In the genomic region with DNA sequence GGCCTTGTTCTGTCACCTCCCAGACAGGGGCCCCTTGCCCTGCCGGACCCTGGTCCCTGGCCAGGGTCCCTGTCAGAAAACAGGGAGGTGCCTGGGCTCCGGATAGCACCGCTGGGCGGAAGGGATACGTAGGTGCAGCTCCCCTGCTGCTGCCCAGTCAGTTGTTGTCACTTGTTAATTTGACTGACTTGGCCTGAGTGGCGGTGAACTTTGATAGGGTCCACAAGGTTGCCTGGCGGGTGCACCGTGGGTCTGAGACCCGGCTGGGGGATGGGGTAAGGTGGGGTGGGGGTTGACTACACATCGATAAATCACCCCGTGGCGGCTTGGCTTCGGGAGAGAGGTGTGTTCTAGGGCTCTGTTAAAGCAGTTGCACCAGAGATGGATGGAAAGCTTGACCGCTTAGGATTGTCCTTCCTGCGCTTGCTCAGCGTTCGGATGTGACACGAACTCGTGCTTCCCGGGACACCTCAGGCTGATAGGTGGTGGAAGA, we compare ENCODE assay signal across 9 mouse cellular contexts. TPM values are rescaled to one million over a fixed set of nuclear protein-coding genes. Genes with fewer than 3 reads are reported as not detected.
A peak's percentile ranks its signal among the peaks of the same experiment; 100 is the strongest.
DNase-seq lines count a peak whose midpoint lies in the region; ATAC-seq and TF ChIP-seq lines count a peak whose summit lies in the region.
"Had no signal": no experiment of that assay in that cellular context is flagged by ENCODE, and none has a peak within 500 bp of the region (broad histone marks: within the 10 kb centered on the region; RNA-seq: fewer than 3 reads in every experiment).

No protein-coding gene starts in this region.

- DNase-seq in layer of hippocampus, adult 2 months (ENCODE audit: low spot score in 2 of 2) = no peak
- no peak for DNase-seq in layer of hippocampus, adult 18-20 months (ENCODE audit: low spot score in 2 of 2)
- peak; percentile 25 for DNase-seq in adrenal gland, postnatal 14 days
- DNase-seq in forebrain, embryonic 11.5 days (ENCODE audit: low spot score) = peak; percentile 60
- peak; percentile 73 for DNase-seq in liver, adult 2 months (ENCODE audit: extremely low read depth, low read depth, low spot score)
- DNase-seq in retina, embryonic 14.5 days (ENCODE audit: low spot score) = no peak

- peak; percentile 49 for ATAC-seq in forebrain, embryonic 11.5 days (replicated peaks; ENCODE audit: low FRiP score)
- ATAC-seq in hindbrain, embryonic 13.5 days (ENCODE audit: low FRiP score) = peak; percentile 77
- peak; percentile 74 for ATAC-seq in neural tube, embryonic 12.5 days (ENCODE audit: low FRiP score, low read depth)

- H3K9ac ChIP-seq in forebrain, embryonic 11.5 days (ENCODE audit: low read length) = peak overlapping the region; percentile 84
- H3K9ac ChIP-seq in hindbrain, embryonic 13.5 days = peak overlapping the region; percentile 82
- H3K9ac ChIP-seq in liver, adult 2 months (ENCODE audit: low read depth, low read length) = peak overlapping the region; percentile 74
- peak overlapping the region; percentile 81 for H3K9ac ChIP-seq in neural tube, embryonic 12.5 days

- H3K27me3 ChIP-seq in forebrain, embryonic 11.5 days (ENCODE audit: control insufficient read depth, insufficient read depth, low read length) = no peaks in the 10 kb centered on the region
- H3K27me3 ChIP-seq in hindbrain, embryonic 13.5 days = no peaks in the 10 kb centered on the region
- no peaks in the 10 kb centered on the region for H3K27me3 ChIP-seq in liver, adult 2 months (ENCODE audit: control insufficient read depth, insufficient read depth, low read length)
- no peaks in the 10 kb centered on the region for H3K27me3 ChIP-seq in neural tube, embryonic 12.5 days (replicated peaks)

- no peaks in the 10 kb centered on the region; the same call in 1 of the 2 replicates for H3K79me2 ChIP-seq in liver, adult 2 months (ENCODE audit: control insufficient read depth, insufficient read depth, low read length)

- TF ChIP-seq CTCF in layer of hippocampus, adult 2 months (conservative IDR thresholded peaks at IDR 0.05) = 0 out of 2 replicates have a peak, but pooled peaks have one; percentile 24
- TF ChIP-seq CTCF in liver, adult 2 months (IDR thresholded peaks at IDR 0.05; ENCODE audit: low read depth, low read length) = 0 out of 2 replicates have a peak, but pooled peaks have one; percentile 20

- TF ChIP-seq POLR2A in liver, adult 2 months (IDR thresholded peaks at IDR 0.05; ENCODE audit: extremely low read depth, insufficient read depth, low read length) = no peak

- no peaks in the 10 kb centered on the region for H3K9me3 ChIP-seq in forebrain, embryonic 11.5 days (ENCODE audit: control insufficient read depth, low read length)
- 0 out of 2 replicates have a peak, but pooled peaks cover 3% of the 10 kb centered on the region for H3K9me3 ChIP-seq in hindbrain, embryonic 13.5 days
- no peaks in the 10 kb centered on the region for H3K9me3 ChIP-seq in neural tube, embryonic 12.5 days

- peak overlapping the region; percentile 97 for H3K4me2 ChIP-seq in forebrain, embryonic 11.5 days (ENCODE audit: low read depth, low read length, severe bottlenecking)
- H3K4me2 ChIP-seq in hindbrain, embryonic 13.5 days = peak overlapping the region; percentile 86
- H3K4me2 ChIP-seq in neural tube, embryonic 12.5 days (replicated peaks) = peak overlapping the region; percentile 94

- WGBS in forebrain, embryonic 11.5 days = under 1% methylated on average over 20 of the region's 20 CpGs
- under 1% methylated on average over 20 of the region's 20 CpGs for WGBS in hindbrain, embryonic 13.5 days
- 2% methylated on average over 20 of the region's 20 CpGs for WGBS in liver, adult 2 months
- WGBS in neural tube, embryonic 12.5 days = under 1% methylated on average over 20 of the region's 20 CpGs

- H3K27ac ChIP-seq in layer of hippocampus, adult 2 months = peak overlapping the region; percentile 91
- 0 out of 2 replicates have a peak overlapping the region, but pooled peaks have one; percentile 46 for H3K27ac ChIP-seq in forebrain, embryonic 11.5 days (ENCODE audit: low read depth, low read length)
- H3K27ac ChIP-seq in hindbrain, embryonic 13.5 days = peak overlapping the region; percentile 86
- H3K27ac ChIP-seq in liver, adult 2 months (replicated peaks; ENCODE audit: insufficient read depth, low read depth, low read length) = peak overlapping the region; percentile 30
- 0 out of 2 replicates have a peak overlapping the region, but pooled peaks have one; percentile 15 for H3K27ac ChIP-seq in neural tube, embryonic 12.5 days

- H3K4me3 ChIP-seq in layer of hippocampus, adult 2 months = peak overlapping the region; percentile 90
- H3K4me3 ChIP-seq in forebrain, embryonic 11.5 days (ENCODE audit: low read depth, low read length) = peak overlapping the region; percentile 90
- peak overlapping the region; percentile 76 for H3K4me3 ChIP-seq in hindbrain, embryonic 13.5 days
- H3K4me3 ChIP-seq in liver, adult 2 months (ENCODE audit: insufficient read depth, low read depth, low read length) = peak overlapping the region; percentile 78
- H3K4me3 ChIP-seq in neural tube, embryonic 12.5 days = peak overlapping the region; percentile 87

- no peaks in the 10 kb centered on the region for H3K36me3 ChIP-seq in forebrain, embryonic 11.5 days (ENCODE audit: control insufficient read depth, insufficient read depth, low read length)
- no peaks in the 10 kb centered on the region for H3K36me3 ChIP-seq in hindbrain, embryonic 13.5 days
- H3K36me3 ChIP-seq in liver, adult 2 months (ENCODE audit: control insufficient read depth, insufficient read depth, low read length) = no peaks in the 10 kb centered on the region
- H3K36me3 ChIP-seq in neural tube, embryonic 12.5 days = no peaks in the 10 kb centered on the region

- H3K4me1 ChIP-seq in forebrain, embryonic 11.5 days (replicated peaks; ENCODE audit: control insufficient read depth, insufficient read depth, low read length) = peaks cover 2% of the 10 kb centered on the region; the same call in 1 of the 2 replicates
- H3K4me1 ChIP-seq in hindbrain, embryonic 13.5 days (replicated peaks) = peaks cover 30% of the 10 kb centered on the region
- H3K4me1 ChIP-seq in liver, adult 2 months (ENCODE audit: control insufficient read depth, insufficient read depth, low read length) = peaks cover 2% of the 10 kb centered on the region; the same call in 1 of the 2 replicates
- H3K4me1 ChIP-seq in neural tube, embryonic 12.5 days = peaks cover 21% of the 10 kb centered on the region

RNA-seq across cellular contexts. Expression of a gene that starts 0.6 kb away (rescaled TPM):
- total RNA-seq in layer of hippocampus, adult 2 months (2021) = 1 to 10 TPM; 7.7 TPM
- 1 to 10 TPM; 6.0 to 6.2 TPM for total RNA-seq in layer of hippocampus, adult 18-20 months (2021)
- 14.6 and 16.6 TPM in 2 replicates for total RNA-seq in adrenal gland, postnatal 14 days (2021)
- 11.3 and 11.8 TPM in 2 replicates for polyA plus RNA-seq in forebrain, embryonic 11.5 days (2014; fragmentation: Nextera tagmentation; extraction: Ambion mirVana)
- 6.3 and 8.2 TPM in 2 replicates for polyA plus RNA-seq in hindbrain, embryonic 13.5 days (2015; fragmentation: Nextera tagmentation; extraction: Ambion mirVana)
- 1.9 and 2.2 TPM in 2 replicates for total RNA-seq in liver, adult 2 months (2014; rRNA removed)
- 2.4 and 2.6 TPM in 2 replicates for polyA plus RNA-seq in liver, adult 2 months (2012; rRNA removed)
- 13.6 and 15.1 TPM in 2 replicates for polyA plus RNA-seq in neural tube, embryonic 12.5 days (2016; fragmentation: Nextera tagmentation; extraction: Ambion mirVana)

RNA-seq across cellular contexts. Expression of a gene that starts 24.6 kb away (rescaled TPM):
- total RNA-seq in layer of hippocampus, adult 2 months (2021) = not detected
- total RNA-seq in layer of hippocampus, adult 18-20 months (2021) = not detected
- not detected in 2 replicates for total RNA-seq in adrenal gland, postnatal 14 days (2021)
- polyA plus RNA-seq in forebrain, embryonic 11.5 days (2014; fragmentation: Nextera tagmentation; extraction: Ambion mirVana) = not detected in 2 replicates
- polyA plus RNA-seq in hindbrain, embryonic 13.5 days (2015; fragmentation: Nextera tagmentation; extraction: Ambion mirVana) = not detected in 2 replicates
- not detected in 2 replicates for total RNA-seq in liver, adult 2 months (2014; rRNA removed)
- not detected in 2 replicates for polyA plus RNA-seq in liver, adult 2 months (2012; rRNA removed)
- polyA plus RNA-seq in neural tube, embryonic 12.5 days (2016; fragmentation: Nextera tagmentation; extraction: Ambion mirVana) = not detected in 2 replicates
- total RNA-seq: left cerebral cortex, postnatal 36 days had no signal

RNA-seq across cellular contexts. Expression of a gene that starts 36.0 kb away (rescaled TPM):
- not detected for total RNA-seq in layer of hippocampus, adult 2 months (2021)
- not detected for total RNA-seq in layer of hippocampus, adult 18-20 months (2021)
- not detected in 2 replicates for total RNA-seq in adrenal gland, postnatal 14 days (2021)
- not detected in 2 replicates for polyA plus RNA-seq in forebrain, embryonic 11.5 days (2014; fragmentation: Nextera tagmentation; extraction: Ambion mirVana)
- polyA plus RNA-seq in hindbrain, embryonic 13.5 days (2015; fragmentation: Nextera tagmentation; extraction: Ambion mirVana) = not detected in 2 replicates
- total RNA-seq in liver, adult 2 months (2014; rRNA removed) = not detected in 2 replicates
- not detected in 2 replicates for polyA plus RNA-seq in liver, adult 2 months (2012; rRNA removed)
- not detected in 2 replicates for polyA plus RNA-seq in neural tube, embryonic 12.5 days (2016; fragmentation: Nextera tagmentation; extraction: Ambion mirVana)
- total RNA-seq: left cerebral cortex, postnatal 36 days had no signal

RNA-seq across cellular contexts. Expression of a gene that starts 52.3 kb away (rescaled TPM):
- total RNA-seq in layer of hippocampus, adult 2 months (2021) = not detected
- not detected for total RNA-seq in layer of hippocampus, adult 18-20 months (2021)
- not detected in 2 replicates for total RNA-seq in adrenal gland, postnatal 14 days (2021)
- polyA plus RNA-seq in forebrain, embryonic 11.5 days (2014; fragmentation: Nextera tagmentation; extraction: Ambion mirVana) = not detected in 2 replicates
- polyA plus RNA-seq in hindbrain, embryonic 13.5 days (2015; fragmentation: Nextera tagmentation; extraction: Ambion mirVana) = not detected in 2 replicates
- not detected in 2 replicates for total RNA-seq in liver, adult 2 months (2014; rRNA removed)
- not detected in 2 replicates for polyA plus RNA-seq in liver, adult 2 months (2012; rRNA removed)
- not detected in 2 replicates for polyA plus RNA-seq in neural tube, embryonic 12.5 days (2016; fragmentation: Nextera tagmentation; extraction: Ambion mirVana)
- total RNA-seq: left cerebral cortex, postnatal 36 days had no signal

Comparison
In these comparisons a context has a peak if more than half of its experiments do, and no peak if none do; other contexts are left out.
1. DNase-seq: peak in adrenal gland, postnatal 14 days (single experiment), forebrain, embryonic 11.5 days (single experiment) and liver, adult 2 months (single experiment); none in layer of hippocampus, adult 2 months (0 of 2), layer of hippocampus, adult 18-20 months (0 of 2) and retina, embryonic 14.5 days (single experiment).
2. H3K27ac ChIP-seq: peak in every context shown above with its lines; median percentile 91 in layer of hippocampus, adult 2 months; 86 in hindbrain, embryonic 13.5 days; 46 in forebrain, embryonic 11.5 days; 30 in liver, adult 2 months; 15 in neural tube, embryonic 12.5 days.
3. Peak in every context shown above with its lines, with median percentiles within 50 percentile points of each other: H3K4me3 ChIP-seq, ATAC-seq, H3K4me2 ChIP-seq and H3K9ac ChIP-seq.